Mouse (Mus musculus) thymus, postnatal 25 days (tissue): ENCODE measurements around the gene Gstt4.
A peak's percentile ranks its signal among the peaks of the same experiment; 100 is the strongest.

Source experiments
- DNase-seq: peaks from one replicate; pipeline ENCODE4 v3.0.0; 2022

Gene Gstt4

DNA sequence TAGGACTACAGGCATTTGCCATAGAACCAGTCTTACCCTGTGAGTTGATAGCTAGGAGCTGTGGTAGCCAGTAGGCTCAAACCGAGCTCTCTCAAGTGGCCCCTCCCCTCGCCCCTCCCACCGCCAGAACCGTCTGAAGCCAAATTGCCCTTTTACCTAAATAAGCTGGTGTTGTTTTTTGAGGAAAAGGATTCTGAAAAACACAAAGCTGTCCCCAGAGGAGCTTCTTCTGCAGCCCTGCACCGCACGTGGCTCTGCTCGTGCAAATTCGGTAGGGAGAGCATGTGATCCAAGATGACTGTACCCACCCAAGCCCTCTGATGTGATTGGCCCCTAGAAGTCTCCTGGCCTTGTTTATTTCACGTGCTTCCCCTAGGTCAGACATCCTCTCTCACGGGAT is 13.0 kb upstream of the Gstt4 start:
- peak; percentile 75 for DNase-seq

DNA sequence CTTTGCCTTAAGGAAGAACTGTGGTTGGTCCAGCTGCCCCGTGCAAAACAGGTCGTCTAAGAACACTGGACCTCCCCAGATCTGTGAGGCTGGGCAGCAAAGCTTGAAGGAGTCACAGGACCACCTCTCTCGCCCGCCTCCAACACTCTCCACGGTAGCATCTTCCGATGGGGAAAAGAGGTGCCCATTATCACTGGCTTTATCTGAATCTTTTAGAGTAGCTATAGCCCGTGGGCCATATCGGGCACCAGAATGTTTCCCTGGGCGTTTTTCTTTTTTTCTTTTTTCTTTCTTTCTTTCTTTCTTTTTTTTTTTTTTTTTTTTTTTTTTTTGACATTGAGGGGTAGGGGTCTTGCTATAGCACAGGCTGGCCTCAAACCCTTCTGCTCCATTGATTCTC is 12.4 kb upstream of the Gstt4 start:
- DNase-seq: no peak

DNA sequence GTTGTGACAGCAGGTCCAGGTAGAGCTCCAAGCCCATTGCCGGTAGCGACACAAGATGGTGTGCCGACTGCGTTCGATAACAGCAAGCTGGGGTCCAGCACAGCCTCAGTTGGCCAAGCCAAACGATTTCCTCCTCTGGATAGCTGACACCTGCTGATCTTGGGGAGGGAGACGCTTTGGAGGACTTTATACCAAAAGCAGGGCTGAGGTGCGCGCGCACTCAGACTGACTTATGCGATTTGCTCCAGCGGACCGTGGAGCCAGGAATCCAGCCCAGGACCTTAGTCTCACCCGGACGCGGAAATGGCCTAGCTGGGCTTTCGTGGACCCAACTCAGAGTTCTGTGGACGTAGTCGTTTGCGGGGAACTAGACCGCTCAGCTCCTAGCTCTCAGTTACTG is 11.9 kb upstream of the Gstt4 start:
- peak; percentile 80 for DNase-seq

- peak; percentile 44 for DNase-seq
Observed at GRCm38 (mm10) chr10:75833456-75834080, 11.2 kb upstream of the Gstt4 start.

DNA sequence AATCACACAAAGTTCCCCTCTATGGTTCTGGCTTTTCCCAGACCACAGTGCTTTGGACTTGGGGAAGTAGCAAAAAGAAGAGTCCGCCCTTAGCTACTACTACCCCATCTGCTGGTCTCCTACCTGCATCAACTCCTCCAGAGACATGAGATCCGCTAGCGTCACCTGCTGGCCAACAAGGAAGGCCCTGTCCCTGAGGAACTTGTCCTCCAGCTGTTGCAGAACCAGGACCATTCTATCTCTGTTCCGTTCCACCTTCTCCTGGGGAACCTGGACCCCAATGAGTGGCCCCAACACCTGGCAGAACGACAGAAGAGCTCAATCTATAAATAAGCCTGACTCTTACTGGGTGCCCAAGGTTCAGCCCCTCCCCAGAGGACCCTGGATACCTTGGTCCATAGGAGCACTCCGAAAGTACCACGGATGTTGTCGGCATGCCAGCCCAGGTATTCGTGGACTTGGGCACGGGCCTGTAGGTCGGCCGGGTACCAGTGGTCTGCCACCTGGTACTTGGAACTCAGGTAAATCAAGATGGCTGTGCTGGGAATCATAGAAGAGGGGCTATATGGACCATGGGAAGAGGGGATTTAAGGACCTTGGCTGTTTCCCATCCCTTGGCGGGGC is 10.0 kb upstream of the Gstt4 start:
- DNase-seq: peak; percentile 78

GRCm38 (mm10) chr10:75830275-75830670 is 7.9 kb upstream of the Gstt4 start:
- DNase-seq: no peak

GRCm38 (mm10) chr10:75829529-75830274 is 7.4 kb upstream of the Gstt4 start:
- no peak for DNase-seq

GRCm38 (mm10) chr10:75828500-75828931 is 6.2 kb upstream of the Gstt4 start:
- DNase-seq: no peak

GRCm38 (mm10) chr10:75827668-75828360 is 5.5 kb upstream of the Gstt4 start:
- DNase-seq: no peak

GRCm38 (mm10) chr10:75824530-75824929 is 2.2 kb upstream of the Gstt4 start:
- DNase-seq: no peak

DNA sequence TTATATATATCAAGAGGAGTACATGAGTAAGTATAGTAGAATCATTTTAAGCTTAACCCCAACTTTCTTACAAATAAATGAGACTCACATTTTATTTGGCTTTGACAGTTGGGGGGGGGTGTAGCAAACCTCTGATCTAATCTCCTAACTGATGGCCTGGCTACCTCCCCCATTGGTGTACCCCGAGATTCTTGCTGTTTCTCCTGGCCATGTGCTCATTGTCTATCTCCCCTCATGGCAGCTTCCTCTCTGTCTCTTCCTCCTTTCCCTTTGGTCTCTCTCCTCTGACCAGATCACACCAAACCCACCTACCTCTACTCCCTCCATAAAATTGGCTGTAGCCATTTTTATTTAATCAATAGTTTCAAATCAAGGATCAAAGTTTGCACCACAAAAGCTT is 1.4 kb upstream of the Gstt4 start:
- no peak for DNase-seq

- DNase-seq: no peak
Observed at GRCm38 (mm10) chr10:75819882-75820281, 2.5 kb downstream of the Gstt4 start.

DNA sequence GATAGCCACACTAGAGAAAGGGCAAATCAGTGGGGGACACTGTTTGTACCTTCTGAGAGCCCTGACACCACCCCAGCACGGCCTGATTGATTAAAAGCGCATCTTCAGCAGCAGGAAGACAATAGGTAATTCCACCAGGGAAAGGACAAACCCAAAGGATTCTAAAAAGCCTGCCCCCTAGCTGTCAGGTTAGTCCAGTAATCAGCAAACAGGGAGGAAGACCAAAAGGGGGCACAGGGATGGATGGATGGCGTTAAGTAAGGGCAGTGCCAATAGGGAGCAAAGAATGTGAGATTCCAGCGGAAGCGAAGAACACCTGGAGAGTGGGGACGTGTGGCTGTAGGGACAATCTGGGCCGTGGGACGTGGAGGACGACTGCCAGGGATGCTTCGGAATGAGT is 3.7 kb downstream of the Gstt4 start:
- DNase-seq: no peak

DNA sequence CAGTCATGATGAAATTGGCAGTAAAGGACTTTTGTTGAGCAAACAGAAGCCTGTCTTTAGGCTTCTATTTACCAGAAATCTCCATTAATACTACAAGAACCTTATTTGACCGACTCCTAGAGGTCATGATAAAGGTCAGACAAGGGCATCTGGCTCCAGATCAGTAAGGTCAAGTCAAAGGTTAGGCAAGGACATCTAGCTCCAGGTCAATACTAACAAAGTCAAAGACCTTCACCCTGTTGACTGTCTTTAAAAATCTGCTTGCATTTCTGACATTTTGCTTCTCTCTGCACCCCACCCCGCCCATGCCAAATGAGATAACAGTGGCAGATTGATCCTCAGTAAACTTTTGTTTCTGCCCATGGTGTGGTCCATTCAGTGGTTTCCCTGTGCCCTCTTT is 18.1 kb downstream of the Gstt4 start:
- DNase-seq: no peak

DNA sequence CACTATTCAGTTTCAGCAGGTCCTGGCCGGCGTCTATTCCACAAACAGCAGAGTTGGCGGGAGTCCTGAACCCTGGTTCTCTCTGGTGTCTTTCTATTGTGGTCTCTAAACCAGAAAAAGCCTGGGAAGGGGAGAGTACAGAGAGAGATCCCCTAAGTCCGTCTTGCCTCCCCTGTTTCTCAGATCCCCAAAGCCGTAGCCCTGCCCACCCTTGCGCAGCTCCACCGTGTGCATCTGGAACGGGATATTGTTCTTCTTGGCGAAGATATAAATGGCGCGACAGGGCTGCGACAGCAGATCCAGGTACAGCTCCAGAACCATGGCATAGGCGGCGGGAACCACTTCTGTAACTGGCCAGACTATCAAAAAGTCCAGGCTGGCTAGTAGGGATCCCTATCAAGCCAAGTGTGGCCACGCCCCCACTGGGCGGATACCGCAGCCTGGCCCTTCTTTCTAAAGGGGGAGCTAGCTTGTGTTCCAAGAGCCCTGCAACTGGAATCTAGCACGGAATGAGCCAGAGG is 24.1 kb downstream of the Gstt4 start, which contains the start of gene Gstt1:
Gene Gstt1 (minus strand): TSS at position 409 of the 521 bp plus-strand sequence.
- no peak for DNase-seq

GRCm38 (mm10) chr10:75797619-75798175 is 24.6 kb downstream of the Gstt4 start:
- peak; percentile 17 for DNase-seq

DNA sequence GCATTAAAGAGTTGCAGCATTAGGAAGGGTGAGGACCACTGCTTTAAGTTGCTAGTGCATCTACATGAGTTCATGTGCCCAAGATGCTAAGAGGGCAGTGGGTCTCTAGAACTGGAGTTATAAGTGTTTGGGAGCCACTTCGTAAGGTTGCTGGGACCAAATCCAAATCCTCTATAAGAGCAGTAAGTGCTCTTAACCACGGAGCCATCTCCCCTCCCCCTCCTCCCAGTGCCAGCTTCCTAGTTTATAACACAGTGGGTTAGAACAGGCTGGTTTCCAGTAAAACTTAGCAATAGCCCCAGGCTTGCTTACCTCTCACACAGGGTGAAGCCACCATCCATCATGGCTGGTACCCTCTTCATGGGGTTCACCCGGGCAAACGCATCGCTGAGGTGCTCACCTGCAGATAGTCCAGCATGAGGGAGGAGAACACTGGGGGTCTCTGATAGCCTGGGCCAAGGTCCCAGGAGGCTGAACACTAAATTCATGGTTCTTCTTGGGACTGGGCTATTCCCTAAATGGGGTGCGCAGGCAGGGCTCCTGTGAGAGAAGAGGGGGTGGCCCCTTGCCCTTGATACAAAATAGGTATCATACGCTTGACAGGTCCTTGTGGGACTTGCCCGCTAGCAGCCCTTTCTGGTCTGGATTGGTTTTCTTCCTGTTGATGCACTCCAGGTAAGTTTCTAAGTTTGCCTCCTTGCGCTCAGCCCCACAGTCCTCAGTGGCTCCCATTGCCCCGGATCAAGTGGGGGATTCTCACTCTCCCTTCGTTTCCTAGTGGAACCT is 25.4 kb downstream of the Gstt4 start:
- DNase-seq: no peak

DNA sequence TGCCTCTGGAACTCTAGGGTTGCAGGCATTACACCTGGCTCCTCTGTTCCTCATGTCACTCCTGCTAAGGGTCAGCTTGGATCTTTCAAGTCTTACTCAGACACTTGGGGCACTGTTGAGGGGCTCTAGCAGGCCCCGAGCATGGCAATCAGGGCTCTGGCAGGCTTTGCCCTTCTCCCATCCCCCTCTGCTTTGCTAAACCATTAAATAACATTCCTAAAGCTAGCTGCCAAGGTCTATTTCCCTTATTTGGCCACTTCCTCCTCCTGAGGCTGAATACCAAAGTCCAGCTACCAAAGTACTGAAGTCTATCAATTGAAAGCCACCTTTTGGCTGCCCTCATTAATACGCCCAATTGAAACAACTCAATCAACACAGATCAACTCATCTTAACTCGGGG is 27.5 kb downstream of the Gstt4 start:
- DNase-seq: no peak

DNA sequence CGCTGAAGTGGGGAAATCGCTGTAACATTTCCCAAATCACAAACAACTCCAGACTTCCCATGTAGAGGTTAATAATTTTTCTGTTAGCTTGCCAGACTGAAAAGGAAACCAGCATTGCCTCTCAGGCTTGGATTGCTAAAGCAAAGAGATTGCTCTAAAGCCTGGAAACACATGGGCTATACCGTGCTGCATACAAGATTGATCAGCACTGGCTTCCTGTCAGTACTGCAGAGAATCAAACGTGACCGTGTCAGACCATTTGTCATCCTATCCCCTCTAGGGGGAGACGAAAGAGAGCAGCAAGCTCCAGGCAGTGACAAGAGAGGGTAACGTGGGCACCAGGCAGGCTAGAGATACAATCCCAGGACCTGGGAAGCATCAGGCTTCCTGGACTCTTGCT is 31.6 kb downstream of the Gstt4 start:
- peak; percentile 35 for DNase-seq

GRCm38 (mm10) chr10:75789841-75790240 is 32.5 kb downstream of the Gstt4 start:
- DNase-seq: no peak

- no peak for DNase-seq
Observed at GRCm38 (mm10) chr10:75789081-75789735, 33.1 kb downstream of the Gstt4 start.

- DNase-seq: no peak
Observed at GRCm38 (mm10) chr10:75788277-75788676, 34.1 kb downstream of the Gstt4 start.
